Mouse (Mus musculus) heart, postnatal 0 days (tissue): Measurements from ENCODE around the gene Snx21.

Source experiments
- CTCF ChIP-seq: IDR thresholded peaks from 2 replicates; pipeline ENCODE4 v1.5.1; 2016; ENCODE audit warnings: antibody characterized with exemption, control low read depth, low read depth
- EP300 ChIP-seq: IDR thresholded peaks from 2 replicates; pipeline ENCODE4 v1.6.1; 2016; ENCODE audit warnings: antibody characterized with exemption, low read depth

GRCm38 (mm10) chr2:164804533-164805331 is 19.1 kb downstream of the Snx21 start, which contains the start of the genes Acot8 and Zswim3:
- TF ChIP-seq CTCF (no peak), EP300 (peak; percentile 83)
